ENCODE assay signal across 14 mouse cellular contexts in the genomic region with DNA sequence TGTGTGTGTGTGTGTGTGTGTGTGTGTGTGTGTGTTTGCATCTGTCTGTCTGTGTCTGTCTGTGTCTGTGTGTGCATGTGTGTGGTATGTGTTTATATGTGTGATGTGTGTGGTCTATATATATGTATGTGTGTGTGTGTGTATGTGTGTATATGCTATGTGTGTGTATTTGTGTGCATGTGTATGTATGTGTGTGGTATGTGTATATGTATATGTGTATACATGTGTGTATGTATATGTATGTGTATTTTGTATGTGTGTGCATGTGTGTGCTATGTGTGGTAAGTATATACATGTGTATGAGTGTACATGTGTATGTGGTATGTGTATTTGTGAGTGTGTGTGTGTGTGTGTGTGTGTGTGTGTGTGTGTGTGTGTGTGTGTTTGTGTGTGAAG.
DNase-seq lines count a peak whose midpoint lies in the region; ATAC-seq and TF ChIP-seq lines count a peak whose summit lies in the region.
"Had no signal": no experiment of that assay in that cellular context is flagged by ENCODE, and none has a peak within 500 bp of the region (broad histone marks: within the 10 kb centered on the region; RNA-seq: fewer than 3 reads in every experiment).

No protein-coding gene starts in this region.

- H3K27me3 ChIP-seq in forebrain, embryonic 12.5 days = no peaks in the 10 kb centered on the region
- no peaks in the 10 kb centered on the region for H3K27me3 ChIP-seq in forebrain, embryonic 13.5 days
- no peaks in the 10 kb centered on the region for H3K27me3 ChIP-seq in midbrain, embryonic 10.5 days (ENCODE audit: low read depth, poor library complexity, severe bottlenecking)
- 0 out of 2 replicates have a peak, but pooled peaks cover 3% of the 10 kb centered on the region for H3K27me3 ChIP-seq in midbrain, postnatal 0 days (ENCODE audit: insufficient read depth, low read length)
- H3K27me3 ChIP-seq in midbrain, embryonic 15.5 days (replicated peaks) = no peaks in the 10 kb centered on the region
- H3K27me3 ChIP-seq in forebrain, embryonic 15.5 days = no peaks in the 10 kb centered on the region
- H3K27me3 ChIP-seq: heart, embryonic 12.5 days had no signal

- TF ChIP-seq CTCF in midbrain, postnatal 0 days (IDR thresholded peaks at IDR 0.05) = no peak

- intact Hi-C loops in left cerebral cortex, postnatal 25 days (cut with DNase I) = no loop called here

- H3K4me3 ChIP-seq in forebrain, embryonic 12.5 days (replicated peaks) = no peak overlapping the region
- H3K4me3 ChIP-seq in forebrain, embryonic 13.5 days = no peak overlapping the region
- no peak overlapping the region for H3K4me3 ChIP-seq in midbrain, embryonic 10.5 days
- H3K4me3 ChIP-seq in midbrain, postnatal 0 days (ENCODE audit: low read depth, low read length) = no peak overlapping the region
- no peak overlapping the region for H3K4me3 ChIP-seq in midbrain, embryonic 15.5 days
- no peak overlapping the region for H3K4me3 ChIP-seq in forebrain, embryonic 15.5 days
- H3K4me3 ChIP-seq: gastrocnemius, adult 2 months; heart, embryonic 12.5 days had no signal

- H3K9ac ChIP-seq in forebrain, embryonic 12.5 days = no peak overlapping the region
- H3K9ac ChIP-seq in forebrain, embryonic 13.5 days = no peak overlapping the region
- no peak overlapping the region for H3K9ac ChIP-seq in midbrain, postnatal 0 days (replicated peaks; ENCODE audit: low read length, poor library complexity, severe bottlenecking)
- H3K9ac ChIP-seq in midbrain, embryonic 15.5 days = no peak overlapping the region
- no peak overlapping the region for H3K9ac ChIP-seq in forebrain, embryonic 15.5 days (replicated peaks)
- H3K9ac ChIP-seq: heart, embryonic 12.5 days had no signal

- no peaks in the 10 kb centered on the region for H3K9me3 ChIP-seq in forebrain, embryonic 12.5 days
- H3K9me3 ChIP-seq in forebrain, embryonic 13.5 days (replicated peaks) = no peaks in the 10 kb centered on the region
- no peaks in the 10 kb centered on the region for H3K9me3 ChIP-seq in midbrain, embryonic 10.5 days (replicated peaks)
- H3K9me3 ChIP-seq in midbrain, postnatal 0 days (ENCODE audit: low read length) = no peaks in the 10 kb centered on the region
- H3K9me3 ChIP-seq in midbrain, embryonic 15.5 days = no peaks in the 10 kb centered on the region
- H3K9me3 ChIP-seq in forebrain, embryonic 15.5 days = no peaks in the 10 kb centered on the region
- H3K9me3 ChIP-seq: heart, embryonic 12.5 days had no signal

- peak; percentile 44; the same call in 1 of the 2 replicates for ATAC-seq in forebrain, embryonic 12.5 days (ENCODE audit: low FRiP score)
- ATAC-seq in forebrain, embryonic 13.5 days = no peak
- no peak for ATAC-seq in midbrain, postnatal 0 days (ENCODE audit: low FRiP score)
- peak; percentile 24; the same call in 1 of the 2 replicates for ATAC-seq in midbrain, embryonic 15.5 days (replicated peaks)
- no peak for ATAC-seq in forebrain, embryonic 15.5 days (replicated peaks)

- H3K4me1 ChIP-seq in forebrain, embryonic 12.5 days = peaks cover 12% of the 10 kb centered on the region
- peaks cover 5% of the 10 kb centered on the region for H3K4me1 ChIP-seq in forebrain, embryonic 13.5 days
- H3K4me1 ChIP-seq in midbrain, embryonic 10.5 days = peaks cover 24% of the 10 kb centered on the region
- H3K4me1 ChIP-seq in midbrain, postnatal 0 days (ENCODE audit: insufficient read depth, low read length) = no peaks in the 10 kb centered on the region
- H3K4me1 ChIP-seq in midbrain, embryonic 15.5 days = no peaks in the 10 kb centered on the region; the same call in 1 of the 2 replicates
- H3K4me1 ChIP-seq in forebrain, embryonic 15.5 days = no peaks in the 10 kb centered on the region
- H3K4me1 ChIP-seq: heart, embryonic 12.5 days had no signal

- H3K27ac ChIP-seq in forebrain, embryonic 12.5 days = no peak overlapping the region
- H3K27ac ChIP-seq in forebrain, embryonic 13.5 days = no peak overlapping the region
- peak overlapping the region; percentile 38; the same call in 1 of the 2 replicates for H3K27ac ChIP-seq in midbrain, embryonic 10.5 days (replicated peaks)
- H3K27ac ChIP-seq in midbrain, postnatal 0 days (ENCODE audit: low read depth, low read length) = no peak overlapping the region
- no peak overlapping the region for H3K27ac ChIP-seq in midbrain, embryonic 15.5 days
- H3K27ac ChIP-seq in forebrain, embryonic 15.5 days (replicated peaks) = no peak overlapping the region
- H3K27ac ChIP-seq: gastrocnemius, adult 2 months had no signal

- H3K4me2 ChIP-seq in forebrain, embryonic 12.5 days = no peak overlapping the region
- H3K4me2 ChIP-seq in forebrain, embryonic 13.5 days = no peak overlapping the region
- H3K4me2 ChIP-seq in midbrain, postnatal 0 days (ENCODE audit: low read depth, low read length, poor library complexity, severe bottlenecking) = no peak overlapping the region
- H3K4me2 ChIP-seq in midbrain, embryonic 15.5 days = no peak overlapping the region
- H3K4me2 ChIP-seq in forebrain, embryonic 15.5 days (replicated peaks) = no peak overlapping the region
- H3K4me2 ChIP-seq: heart, embryonic 12.5 days had no signal

- no peak for DNase-seq in midbrain, embryonic 10.5 days (ENCODE audit: low spot score)
- no peak for DNase-seq in midbrain, postnatal 0 days (ENCODE audit: low spot score)
- no peak for DNase-seq in left cerebral cortex, postnatal 25 days (ENCODE audit: low spot score in 2 of 2)
- DNase-seq: adrenal gland, postnatal 14 days; cerebellum, adult 11-12 months; cerebellum, adult 9-10 months; cerebellum, postnatal 36 days; gastrocnemius, adult 2 months; gastrocnemius, postnatal 25 days had no signal

- no peaks in the 10 kb centered on the region for H3K36me3 ChIP-seq in forebrain, embryonic 12.5 days (replicated peaks)
- H3K36me3 ChIP-seq in forebrain, embryonic 13.5 days (ENCODE audit: poor library complexity, severe bottlenecking) = no peaks in the 10 kb centered on the region
- H3K36me3 ChIP-seq in midbrain, embryonic 10.5 days = no peaks in the 10 kb centered on the region
- no peaks in the 10 kb centered on the region for H3K36me3 ChIP-seq in midbrain, postnatal 0 days (ENCODE audit: insufficient read depth, low read length)
- no peaks in the 10 kb centered on the region for H3K36me3 ChIP-seq in midbrain, embryonic 15.5 days (replicated peaks)
- no peaks in the 10 kb centered on the region for H3K36me3 ChIP-seq in forebrain, embryonic 15.5 days
- H3K36me3 ChIP-seq: heart, embryonic 12.5 days had no signal

Comparison
In these comparisons a context has a peak if more than half of its experiments do, and no peak if none do; other contexts are left out.
1. ATAC-seq: peak in forebrain, embryonic 12.5 days (single experiment) and midbrain, embryonic 15.5 days (single experiment); none in forebrain, embryonic 13.5 days (single experiment), midbrain, postnatal 0 days (single experiment) and forebrain, embryonic 15.5 days (single experiment).